Mouse (Mus musculus) thymus, adult 2 months (tissue): ENCODE results near the gene E130114P18Rik. TPM values are rescaled to one million over a fixed set of nuclear protein-coding genes. Genes with fewer than 3 reads are reported as not detected.

Experiments
- DNase-seq: peaks from one replicate; pipeline ENCODE4 v3.0.0; 2021
- H3K27ac ChIP-seq: fragments of 200-500 bp; 2 replicates; pipeline ENCODE4 v1.5.1; 2012; ENCODE audit warnings: low read length, control low read depth; ENCODE audit not compliant: control insufficient read depth, insufficient read depth
- H3K27me3 ChIP-seq: fragments of 200-500 bp; 2 replicates; pipeline ENCODE4 v1.6.1; 2012; ENCODE audit warnings: mild to moderate bottlenecking, low read length, moderate library complexity, mixed read lengths; ENCODE audit not compliant: control insufficient read depth, insufficient read depth
- H3K36me3 ChIP-seq: fragments of 200-500 bp; 2 replicates; pipeline ENCODE4 v1.6.1; 2012; ENCODE audit warnings: mild to moderate bottlenecking, low read length, moderate library complexity; ENCODE audit not compliant: control insufficient read depth, insufficient read depth
- H3K4me1 ChIP-seq: fragments of 200-500 bp; replicated peaks from 2 replicates; pipeline ENCODE4 v1.6.1; 2012; ENCODE audit warnings: low read length; ENCODE audit not compliant: control insufficient read depth, insufficient read depth
- H3K4me3 ChIP-seq: fragments of 200-500 bp; 2 replicates; pipeline ENCODE4 v1.5.1; 2012; ENCODE audit warnings: mild to moderate bottlenecking, low read length, control low read depth, moderate library complexity; ENCODE audit not compliant: control insufficient read depth, insufficient read depth
- CTCF ChIP-seq: fragments of 200-500 bp; IDR thresholded peaks from 2 replicates; pipeline ENCODE4 v1.5.1; 2012; ENCODE audit warnings: mild to moderate bottlenecking, control low read depth, low read length, moderate library complexity, borderline replicate concordance; ENCODE audit not compliant: control insufficient read depth, poor library complexity, insufficient read depth; ENCODE audit errors: extremely low read depth
- POLR2A ChIP-seq: fragments of 200-500 bp; IDR thresholded peaks from 2 replicates; pipeline ENCODE4 v1.6.1; 2012; ENCODE audit warnings: mild to moderate bottlenecking, low read length, control low read depth, moderate library complexity; ENCODE audit not compliant: control insufficient read depth, poor library complexity, insufficient read depth; ENCODE audit errors: extremely low read depth
- WGBS: fragments of 180-500 bp; shearing (Covaris S2); methylation state at CpG from one replicate; pipeline ENCODE4 v1.1.7; 2018; 5-methylcytosine and 5-hydroxymethylcytosine counted together
- polyA plus RNA-seq: library from polyadenylated mRNA; depleted of rRNA; stranded (reverse); fragments of >200 nt; gene quantifications from 2 replicates; pipeline ENCODE4 v1.2.3, GENCODE M21; 2012

E130114P18Rik gene
- polyA plus RNA-seq, 1 experiment = 0.09 TPM

- no peak for DNase-seq
- Histone ChIP-seq H3K27me3 (no peaks in the 10 kb centered on the region), H3K4me3 (no peak overlapping the region), H3K27ac (no peak overlapping the region), H3K4me1 (no peaks in the 10 kb centered on the region), H3K36me3 (no peaks in the 10 kb centered on the region)
- WGBS = 92% methylated on average over 5 of the region's 5 CpGs
- TF ChIP-seq POLR2A = no peak
- TF ChIP-seq CTCF = no peak
These were observed 184.0 kb downstream of the E130114P18Rik start for GRCm38 (mm10) chr4:97593869-97594268.

GRCm38 (mm10) chr4:97589790-97590189 is 188.1 kb downstream of the E130114P18Rik start:
- 96% methylated on average over 1 of the region's 1 CpGs for WGBS
- DNase-seq = no peak
- H3K36me3 ChIP-seq = no peaks in the 10 kb centered on the region
- TF ChIP-seq POLR2A (no peak), CTCF (no peak)
- H3K27ac ChIP-seq = no peak overlapping the region
- no peaks in the 10 kb centered on the region for H3K4me1 ChIP-seq
- no peaks in the 10 kb centered on the region for H3K27me3 ChIP-seq
- no peak overlapping the region for H3K4me3 ChIP-seq

GRCm38 (mm10) chr4:97587412-97588010 is 190.4 kb downstream of the E130114P18Rik start:
- Histone ChIP-seq H3K36me3 (no peaks in the 10 kb centered on the region), H3K4me1 (no peaks in the 10 kb centered on the region), H3K4me3 (no peak overlapping the region), H3K27ac (no peak overlapping the region), H3K27me3 (no peaks in the 10 kb centered on the region)
- TF ChIP-seq POLR2A (no peak), CTCF (no peak)
- no peak for DNase-seq
- WGBS = 76% methylated on average over 9 of the region's 9 CpGs

GRCm38 (mm10) chr4:97585170-97585569 is 192.7 kb downstream of the E130114P18Rik start:
- H3K4me1 ChIP-seq = no peaks in the 10 kb centered on the region
- H3K27me3 ChIP-seq = no peaks in the 10 kb centered on the region
- WGBS = 94% methylated on average over 7 of the region's 7 CpGs
- no peak for DNase-seq
- no peaks in the 10 kb centered on the region for H3K36me3 ChIP-seq
- no peak overlapping the region for H3K27ac ChIP-seq
- no peak for TF ChIP-seq CTCF
- TF ChIP-seq POLR2A = no peak
- no peak overlapping the region for H3K4me3 ChIP-seq

- Histone ChIP-seq H3K27me3 (no peaks in the 10 kb centered on the region), H3K27ac (no peak overlapping the region), H3K4me1 (no peaks in the 10 kb centered on the region), H3K4me3 (no peak overlapping the region), H3K36me3 (no peaks in the 10 kb centered on the region)
- DNase-seq = no peak
- TF ChIP-seq POLR2A (no peak), CTCF (no peak)
- WGBS = 91% methylated on average over 9 of the region's 9 CpGs
These were observed 193.3 kb downstream of the E130114P18Rik start for GRCm38 (mm10) chr4:97584445-97585130.

GRCm38 (mm10) chr4:97582796-97583430 is 195.0 kb downstream of the E130114P18Rik start:
- Histone ChIP-seq H3K4me3 (no peak overlapping the region), H3K27me3 (no peaks in the 10 kb centered on the region), H3K4me1 (no peaks in the 10 kb centered on the region), H3K27ac (no peak overlapping the region), H3K36me3 (no peaks in the 10 kb centered on the region)
- DNase-seq = no peak
- TF ChIP-seq CTCF (no peak), POLR2A (no peak)
- 91% methylated on average over 15 of the region's 15 CpGs for WGBS
